Mouse (Mus musculus) G1E (cell line): ENCODE results near the gene Brk1. TPM values are rescaled to one million over a fixed set of nuclear protein-coding genes. Genes with fewer than 3 reads are reported as not detected.
A peak's percentile ranks its signal among the peaks of the same experiment; 100 is the strongest.

Source experiments
- ATAC-seq: 2 replicates; pipeline ENCODE4 v1.8.0; 2016; ENCODE audit warnings: mild to moderate bottlenecking; ENCODE audit not compliant: insufficient number of reproducible peaks, poor library complexity, low FRiP score, severe bottlenecking; ENCODE audit errors: extremely low read depth
- DNase-seq: peaks from one replicate; pipeline ENCODE4 v3.0.0; 2012; ENCODE audit warnings: low spot score
- H3K27me3 ChIP-seq: 2 replicates; pipeline ENCODE4 v1.6.1; 2012; ENCODE audit warnings: mild to moderate bottlenecking, low read length, inconsistent platforms; ENCODE audit not compliant: insufficient read depth
- H3K36me3 ChIP-seq: replicated peaks from 2 replicates; pipeline ENCODE3; 2012; ENCODE audit warnings: mild to moderate bottlenecking, inconsistent platforms
- H3K4me1 ChIP-seq: 2 replicates; pipeline ENCODE4 v1.6.1; 2012; ENCODE audit warnings: low read depth, low read length, inconsistent platforms, mixed read lengths; ENCODE audit not compliant: insufficient read depth
- H3K4me3 ChIP-seq: 2 replicates; pipeline ENCODE4 v1.5.1; 2012; ENCODE audit warnings: low read depth, mild to moderate bottlenecking, inconsistent platforms, low read length, moderate library complexity, mixed read lengths
- H3K9me3 ChIP-seq: replicated peaks from 2 replicates; pipeline ENCODE4 v1.6.1; 2012; ENCODE audit warnings: inconsistent platforms
- CTCF ChIP-seq: IDR thresholded peaks from 2 replicates; pipeline ENCODE4 v1.5.1; 2012; ENCODE audit warnings: low read depth, low read length, inconsistent platforms, mixed read lengths
- GATA1 ChIP-seq: IDR thresholded peaks from 2 replicates; pipeline ENCODE4 v1.6.1; 2012; ENCODE audit warnings: borderline replicate concordance, low read length, inconsistent platforms, mixed read lengths
- GATA2 ChIP-seq: IDR thresholded peaks from 2 replicates; pipeline ENCODE4 v1.6.1; 2012; ENCODE audit warnings: low read depth, low read length, inconsistent platforms, borderline replicate concordance
- POLR2AphosphoS5 ChIP-seq: IDR thresholded peaks from 2 replicates; pipeline ENCODE4 v1.6.1; 2012; ENCODE audit warnings: low read depth, low read length, inconsistent platforms; ENCODE audit not compliant: insufficient replicate concordance
- TAL1 ChIP-seq: conservative IDR thresholded peaks from 2 replicates; pipeline ENCODE4 v1.6.1; 2012; ENCODE audit warnings: low read depth, low read length, inconsistent platforms, mixed read lengths
- polyA plus RNA-seq: library from polyadenylated mRNA; stranded (reverse); fragments of >175 nt; gene quantifications from 2 replicates; pipeline ENCODE4 v1.2.3, GENCODE M21; 2012
- total RNA-seq, 2 experiments: library from RNA; stranded (forward) in 1 of 2; stranded (reverse) in 1 of 2; fragments of 200-1000 nt in 1 of 2; fragments of >200 nt in 1 of 2; fragmentation: Nextera tagmentation in 1 of 2; gene quantifications; 2 replicates each; pipeline ENCODE4 v1.2.3; 2014 to 2017

The Brk1 gene
- total and polyA plus RNA-seq, 3 experiments = 42.6 to 186 (median 167) TPM

GRCm38 (mm10) chr6:113655475-113655874, 50.9 kb downstream of the Brk1 start:
- no peak for TF ChIP-seq GATA1
- TF ChIP-seq GATA2 = no peak
- TF ChIP-seq TAL1 = no peak
- TF ChIP-seq CTCF = no peak
- no peaks in the 10 kb centered on the region for H3K9me3 ChIP-seq
- H3K4me3 ChIP-seq = no peak overlapping the region
- no peak for ATAC-seq
- peaks cover 26% of the 10 kb centered on the region for H3K4me1 ChIP-seq
- no peak for DNase-seq
- H3K27me3 ChIP-seq = no peaks in the 10 kb centered on the region
- H3K36me3 ChIP-seq = peaks cover 32% of the 10 kb centered on the region

DNA sequence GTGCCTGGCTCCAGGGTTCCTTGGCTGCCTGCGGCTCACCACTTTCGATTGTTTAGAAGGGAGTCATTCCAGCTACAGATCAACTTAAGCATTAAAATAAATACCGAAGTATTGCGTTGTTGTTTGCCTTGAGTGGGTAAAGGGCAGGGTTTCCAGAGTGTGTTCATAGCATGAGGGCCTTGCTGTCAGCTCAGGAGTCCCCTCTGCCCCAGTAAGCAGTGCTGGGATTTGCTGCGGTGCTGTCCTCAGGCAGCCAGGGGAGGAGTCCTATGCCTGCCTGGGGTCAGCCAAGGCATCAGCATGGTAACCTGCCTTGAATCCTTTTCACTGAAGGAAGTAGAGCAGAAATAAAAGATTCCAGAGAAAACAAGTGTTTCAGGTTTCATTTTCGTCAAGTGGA, 52.3 kb downstream of the Brk1 start:
- ATAC-seq = no peak

GRCm38 (mm10) chr6:113658226-113658625, 53.7 kb downstream of the Brk1 start:
- peaks cover 6% of the 10 kb centered on the region for H3K9me3 ChIP-seq
- ATAC-seq (no peak), DNase-seq (no peak)
- no peak for TF ChIP-seq GATA2
- TF ChIP-seq TAL1 = no peak
- no peak for TF ChIP-seq GATA1
- no peak for TF ChIP-seq CTCF
- TF ChIP-seq POLR2AphosphoS5 = no peak
- H3K4me3 ChIP-seq = no peak overlapping the region
- H3K4me1 ChIP-seq = peaks cover 20% of the 10 kb centered on the region
- H3K36me3 ChIP-seq = peaks cover 20% of the 10 kb centered on the region
- no peaks in the 10 kb centered on the region for H3K27me3 ChIP-seq

More for the DNA sequence above, 52.3 kb downstream of the Brk1 start:
- Histone ChIP-seq H3K9me3 (no peaks in the 10 kb centered on the region), H3K36me3 (peaks cover 26% of the 10 kb centered on the region), H3K4me3 (no peak overlapping the region), H3K4me1 (peaks cover 26% of the 10 kb centered on the region), H3K27me3 (no peaks in the 10 kb centered on the region)
- TF ChIP-seq POLR2AphosphoS5 (no peak), GATA1 (no peak), TAL1 (no peak), GATA2 (no peak), CTCF (no peak)
- no peak for DNase-seq

DNA sequence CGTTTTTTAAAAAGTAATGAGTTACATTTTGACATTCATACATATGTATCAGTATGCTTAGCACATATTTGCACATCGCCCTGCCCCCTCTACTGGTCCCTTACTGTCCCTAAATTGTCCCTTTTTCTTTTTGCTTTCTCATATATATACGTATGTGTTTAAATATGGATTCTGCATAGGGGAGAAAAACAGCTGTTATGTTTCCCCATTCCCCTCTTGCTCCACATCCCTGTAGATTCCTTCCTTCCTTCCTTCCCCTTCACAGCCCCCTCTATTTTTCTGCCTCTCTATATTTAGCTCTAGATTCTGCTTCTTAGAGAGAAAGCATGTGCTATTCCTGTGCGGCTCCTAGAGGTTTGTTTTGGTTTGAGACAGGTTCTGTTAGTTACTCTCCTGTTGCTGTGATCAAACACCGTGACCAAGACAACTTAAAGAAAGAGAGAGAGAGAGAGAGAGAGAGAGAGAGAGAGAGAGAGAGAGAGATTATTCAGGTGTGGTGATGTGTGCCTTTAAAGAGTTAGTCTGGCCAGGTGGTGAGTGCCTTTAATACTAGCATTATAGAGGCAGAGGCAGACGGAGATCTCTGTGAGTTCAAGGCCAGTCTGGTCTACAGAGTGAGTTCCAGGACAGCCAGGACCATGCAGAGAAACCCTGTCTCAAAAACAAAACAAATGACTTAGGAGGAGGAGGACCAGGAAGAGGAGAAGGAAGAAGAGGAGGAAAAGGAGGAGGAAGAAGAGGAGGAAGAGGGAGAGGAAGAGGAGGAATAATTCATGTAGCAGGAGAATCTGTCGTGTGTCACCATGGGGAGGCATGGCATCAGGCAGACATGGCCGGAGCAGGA, 55.3 kb downstream of the Brk1 start:
- TF ChIP-seq GATA1 (no peak), TAL1 (no peak), CTCF (no peak), POLR2AphosphoS5 (no peak), GATA2 (no peak)
- Histone ChIP-seq H3K9me3 (peaks cover 6% of the 10 kb centered on the region), H3K4me3 (no peak overlapping the region), H3K36me3 (peaks cover 15% of the 10 kb centered on the region), H3K4me1 (peaks cover 20% of the 10 kb centered on the region), H3K27me3 (no peaks in the 10 kb centered on the region)
- no peak for ATAC-seq
- no peak for DNase-seq

GRCm38 (mm10) chr6:113660492-113661352, 56.1 kb downstream of the Brk1 start:
- Histone ChIP-seq H3K4me3 (no peak overlapping the region), H3K36me3 (peaks cover 11% of the 10 kb centered on the region), H3K9me3 (peaks cover 6% of the 10 kb centered on the region), H3K27me3 (no peaks in the 10 kb centered on the region), H3K4me1 (peaks cover 17% of the 10 kb centered on the region)
- TF ChIP-seq CTCF (no peak), GATA2 (no peak), TAL1 (no peak), GATA1 (no peak), POLR2AphosphoS5 (no peak)
- ATAC-seq = no peak
- DNase-seq = peak; percentile 33

DNA sequence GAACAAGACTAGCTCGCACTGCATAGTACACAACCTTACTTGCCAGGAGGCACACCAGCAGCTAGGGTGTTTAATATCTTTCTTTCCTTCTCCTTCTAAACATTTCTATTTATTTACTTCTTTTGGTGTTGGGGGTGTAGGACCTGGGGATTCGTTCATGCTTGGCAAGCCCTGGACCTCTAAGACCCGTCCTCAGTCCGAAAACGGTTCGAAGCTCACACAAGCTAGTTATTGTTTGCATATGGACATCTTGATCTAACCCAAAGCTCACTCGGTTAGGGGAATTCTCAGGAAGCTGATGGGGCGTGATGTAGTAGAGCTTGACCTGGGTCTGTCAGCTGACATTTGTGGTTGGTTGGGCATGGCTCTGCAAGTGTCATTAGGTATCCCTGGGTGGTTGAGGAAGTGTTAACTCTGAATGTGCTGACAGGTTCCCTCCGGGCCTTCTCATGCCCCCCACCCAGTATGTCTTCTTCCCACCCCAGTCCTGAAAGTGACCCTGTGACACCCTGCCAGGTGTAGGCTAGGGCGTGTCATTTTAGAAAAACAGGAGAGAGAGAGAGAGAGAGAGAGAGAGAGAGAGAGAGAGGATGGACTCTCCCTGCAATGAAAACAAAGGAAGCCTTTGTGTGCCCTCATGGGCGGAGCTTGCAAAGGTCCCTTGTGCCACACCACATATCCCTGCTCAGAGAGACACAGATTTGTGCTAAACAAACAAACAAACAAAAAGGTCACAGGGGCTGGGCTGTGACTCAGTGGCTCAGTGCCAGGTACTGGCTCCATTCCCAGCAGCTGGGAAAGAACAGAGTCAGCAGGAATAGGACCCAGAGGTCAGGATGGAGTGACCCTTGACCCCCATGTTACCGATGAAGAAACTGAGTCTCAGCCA, 57.0 kb downstream of the Brk1 start:
- H3K27me3 ChIP-seq = no peaks in the 10 kb centered on the region
- TF ChIP-seq GATA1 = no peak
- ATAC-seq (no peak), DNase-seq (no peak)
- H3K4me3 ChIP-seq = no peak overlapping the region
- peaks cover 17% of the 10 kb centered on the region for H3K4me1 ChIP-seq
- H3K9me3 ChIP-seq = peaks cover 6% of the 10 kb centered on the region
- H3K36me3 ChIP-seq = peaks cover 11% of the 10 kb centered on the region
